Mouse (Mus musculus) right cerebral cortex, adult 2 months (tissue): ENCODE data around the gene Cd52.

Source experiments
- DNase-seq, 2 experiments: peaks; one replicate each; pipeline ENCODE4 v3.0.0; 2021 to 2022; ENCODE audit warnings: low spot score in 2 of 2

Cd52 gene

DNA sequence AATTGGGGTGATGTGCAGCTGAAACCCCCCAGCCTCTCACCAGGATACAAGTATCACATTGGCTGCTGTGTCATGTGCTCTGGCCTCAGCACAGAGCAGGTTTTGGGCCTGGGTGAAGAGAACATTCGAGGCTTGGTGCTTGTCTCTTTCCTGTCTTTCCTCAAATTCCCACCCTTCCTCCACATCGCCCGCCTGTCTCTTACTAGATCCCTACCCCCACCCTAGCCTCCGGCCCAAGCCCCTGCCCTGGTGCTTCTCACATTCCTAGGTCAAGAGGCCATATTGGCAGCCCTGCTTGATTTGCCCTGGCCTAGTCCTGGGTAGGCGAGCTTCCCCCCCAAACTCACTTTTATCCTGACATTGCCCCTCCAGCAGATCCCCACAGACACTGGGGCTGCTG, 24.2 kb upstream of the Cd52 start:
- no peak for DNase-seq

DNA sequence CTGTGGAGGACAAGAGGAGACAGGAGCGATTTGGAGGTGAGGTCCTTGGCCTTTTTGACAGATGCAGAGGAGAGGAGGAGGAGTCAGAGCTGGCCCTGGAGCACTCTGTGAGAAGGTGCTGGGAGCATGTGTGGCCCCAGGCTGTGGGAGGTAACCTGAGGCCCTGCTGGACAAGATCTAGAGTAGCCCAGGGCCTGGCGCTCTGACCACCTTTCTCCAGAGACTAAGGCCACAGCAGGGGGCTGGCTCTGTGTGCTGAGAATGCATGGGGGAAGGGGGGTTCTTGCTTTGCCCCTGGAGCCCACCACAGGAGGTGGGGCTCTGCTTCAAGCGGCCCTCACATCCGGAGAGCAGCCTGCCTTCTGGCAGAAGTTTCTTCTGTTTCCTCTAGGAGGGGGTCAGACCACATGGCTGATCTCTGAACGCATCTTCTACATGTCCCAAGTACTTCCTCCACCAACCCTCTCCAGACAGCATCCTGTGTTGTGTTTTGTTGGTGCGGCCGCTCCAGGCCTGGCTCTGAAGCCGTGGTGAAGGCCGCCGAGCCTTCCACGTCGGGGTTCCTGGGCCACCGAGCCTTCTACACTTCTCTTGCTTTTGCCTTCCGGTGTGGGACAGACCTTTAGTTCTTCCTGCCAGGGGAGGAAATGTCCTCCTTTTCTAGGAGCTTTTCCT, 23.4 kb upstream of the Cd52 start:
- DNase-seq, result no peak

DNA sequence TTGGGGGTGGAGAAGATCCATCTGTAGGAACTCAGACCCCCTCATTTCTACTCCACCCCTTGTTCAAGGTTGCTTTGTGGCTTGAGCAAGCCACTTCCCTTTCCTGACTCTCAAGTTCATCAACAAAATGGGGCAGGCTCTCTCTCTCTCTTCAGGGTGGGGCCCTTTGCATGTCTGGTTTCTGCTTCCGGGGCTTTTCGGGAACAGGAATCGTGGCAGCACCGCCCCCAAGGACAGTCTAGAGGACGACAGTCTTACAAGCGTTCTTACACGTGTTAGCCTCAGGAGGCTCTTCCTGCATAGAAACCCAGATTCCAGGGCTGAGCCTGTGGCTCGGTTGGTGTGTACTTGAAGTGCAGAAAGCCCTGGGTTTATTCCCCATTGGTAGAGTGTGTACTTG, 22.1 kb upstream of the Cd52 start:
- no peak for DNase-seq

DNA sequence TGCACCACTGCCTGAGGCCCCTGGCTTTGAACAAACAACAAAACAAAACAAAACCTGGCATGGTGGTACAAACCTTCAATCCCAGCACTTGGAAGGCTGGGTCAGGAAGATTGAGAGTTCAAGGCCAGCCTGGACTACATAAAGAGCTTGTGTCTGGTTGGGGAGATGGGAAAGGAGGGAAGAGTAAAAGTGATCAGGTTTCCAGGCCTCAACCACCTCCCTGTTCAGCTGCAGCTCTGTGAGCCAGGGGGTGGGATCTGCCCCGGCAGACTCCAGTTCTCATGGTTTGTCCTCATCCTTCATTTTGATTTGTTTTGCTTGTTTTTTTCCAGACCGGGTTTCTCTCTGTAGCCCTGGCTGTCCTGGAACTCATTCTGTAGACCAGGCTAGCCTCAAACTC, 21.6 kb upstream of the Cd52 start:
- no peak for DNase-seq

DNA sequence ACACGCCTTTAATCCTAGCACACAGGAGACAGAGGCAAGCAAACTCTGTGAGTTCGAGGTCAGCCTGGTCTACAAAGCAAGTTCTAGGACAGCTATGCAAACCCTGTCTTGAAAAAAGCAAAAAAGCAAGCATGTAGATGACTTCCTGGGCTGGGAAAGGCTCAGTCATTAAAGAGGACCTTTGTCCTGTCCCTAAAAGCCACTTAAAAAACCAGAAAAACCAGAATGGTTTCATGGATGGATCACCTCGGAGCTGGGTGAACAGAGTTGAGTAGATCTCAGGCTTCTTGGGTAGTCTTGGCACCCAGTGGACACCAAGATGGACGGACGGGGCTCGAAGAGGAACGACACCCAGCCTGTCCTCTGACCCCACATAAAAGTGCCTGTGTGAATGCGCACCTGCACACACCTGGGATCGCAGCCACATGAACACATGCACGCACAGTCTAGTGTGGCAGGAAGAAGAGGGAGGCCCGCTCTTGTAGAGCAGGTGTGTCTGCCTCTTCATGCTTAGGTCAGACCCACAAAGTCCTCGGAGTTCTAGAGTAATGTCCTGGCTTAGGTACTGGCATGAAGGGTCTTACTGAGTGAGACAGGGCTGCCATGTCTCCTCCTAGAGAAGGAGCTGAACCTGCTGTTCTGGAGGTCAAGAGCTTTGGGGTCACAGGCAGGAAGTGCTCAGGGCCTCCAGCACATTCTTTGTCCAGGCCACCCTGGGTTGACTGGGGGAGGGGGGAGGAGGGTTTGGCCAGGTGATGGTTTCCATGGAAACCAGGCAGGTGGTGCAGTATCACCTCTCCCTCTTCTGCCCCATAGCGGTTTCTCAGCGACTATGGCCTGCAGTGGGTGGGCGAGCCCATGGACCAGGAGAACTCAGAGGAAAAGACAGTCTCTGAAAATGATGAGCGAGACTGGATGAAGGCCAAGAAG, 20.6 kb upstream of the Cd52 start:
- no peak for DNase-seq

DNA sequence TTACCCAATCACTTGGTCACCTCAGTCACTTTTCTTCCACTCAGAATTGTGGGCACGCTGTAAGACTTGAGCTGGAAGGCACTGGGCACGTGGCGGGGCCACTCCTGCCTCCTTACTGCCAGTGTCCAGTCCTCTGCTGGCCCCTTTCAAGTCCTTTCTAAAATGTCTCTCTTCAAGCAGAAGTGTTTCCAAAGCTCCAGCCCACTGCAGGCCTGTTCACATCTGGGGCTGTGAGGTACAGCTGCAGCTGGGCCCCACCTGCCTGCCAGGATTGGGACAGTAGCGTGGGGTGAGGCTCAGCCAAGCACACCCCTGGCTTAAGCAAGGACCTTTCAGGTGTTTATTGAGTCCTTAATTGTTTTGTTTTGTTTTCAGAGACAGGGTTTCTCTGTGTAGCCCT, 19.2 kb upstream of the Cd52 start:
- no peak for DNase-seq

DNA sequence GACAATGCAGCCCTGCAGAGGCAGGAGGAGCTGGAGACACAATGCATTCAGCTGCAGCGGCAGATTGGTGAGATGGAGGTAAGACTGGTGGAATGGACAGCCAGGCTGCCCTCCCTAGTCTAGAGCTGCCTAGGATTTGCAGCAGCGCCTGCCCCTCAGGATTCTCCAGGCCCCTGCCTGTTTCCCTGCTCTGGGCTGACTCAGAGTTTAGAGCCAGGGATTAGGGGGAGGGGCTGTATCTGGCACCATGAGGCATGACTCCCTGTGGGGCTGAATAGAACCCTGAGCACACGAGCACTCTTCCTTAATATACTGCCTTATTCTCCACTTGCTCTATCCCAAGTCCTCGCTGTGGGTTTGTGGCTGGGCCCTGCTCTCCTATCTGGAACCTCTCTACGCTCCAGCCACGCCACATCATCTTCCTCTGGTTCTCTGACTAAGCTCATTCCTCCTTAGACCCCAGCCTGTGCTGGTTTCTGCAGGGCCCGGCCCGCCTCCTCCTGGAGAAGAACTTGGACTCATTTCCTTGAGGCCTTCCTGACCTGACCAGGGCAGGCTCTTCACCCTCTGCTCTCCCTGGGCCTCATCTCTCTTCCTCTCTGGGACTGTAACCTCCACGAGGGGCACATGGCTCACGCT, 18.6 kb upstream of the Cd52 start:
- DNase-seq, result no peak

DNA sequence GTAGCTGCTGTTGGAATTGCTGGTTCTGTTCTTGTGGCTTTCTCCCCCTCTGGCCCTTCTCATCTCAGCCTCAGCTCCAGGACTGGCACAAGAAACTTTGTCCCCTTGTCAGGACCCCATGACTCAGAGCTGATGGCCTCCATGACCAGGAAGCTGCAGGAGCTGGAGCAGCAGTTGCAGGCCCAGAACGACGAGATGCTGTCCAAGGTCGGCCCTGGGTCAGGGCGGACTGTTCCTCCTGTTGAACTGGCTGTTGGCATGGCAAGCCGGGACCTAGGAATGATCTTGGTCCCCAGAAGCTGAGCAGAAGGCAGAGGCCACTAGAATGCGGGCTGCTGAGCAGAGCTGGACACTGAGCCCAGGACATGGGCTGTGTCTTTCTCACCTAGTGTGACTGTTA, 17.5 kb upstream of the Cd52 start:
- DNase-seq, result no peak

DNA sequence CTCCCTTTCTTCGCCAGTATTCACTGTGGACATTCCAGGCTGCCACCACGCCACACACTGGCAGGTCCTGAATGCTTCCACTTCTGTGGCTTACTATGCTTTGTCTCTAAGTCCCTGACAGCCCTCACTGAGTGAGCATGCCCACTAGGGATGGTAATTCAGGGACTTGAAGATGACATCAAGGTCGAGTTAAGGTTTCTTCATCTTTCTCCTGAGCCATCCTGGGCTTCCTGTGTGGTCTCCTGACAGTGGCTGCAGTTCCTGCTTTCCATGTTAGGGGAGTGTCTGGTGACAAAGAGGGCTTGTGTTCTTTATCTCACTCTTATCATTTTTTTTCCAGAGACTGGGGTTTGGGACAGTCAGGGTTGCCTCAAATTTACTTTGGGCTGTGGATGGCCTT, 15.8 kb upstream of the Cd52 start:
- no peak for DNase-seq

DNA sequence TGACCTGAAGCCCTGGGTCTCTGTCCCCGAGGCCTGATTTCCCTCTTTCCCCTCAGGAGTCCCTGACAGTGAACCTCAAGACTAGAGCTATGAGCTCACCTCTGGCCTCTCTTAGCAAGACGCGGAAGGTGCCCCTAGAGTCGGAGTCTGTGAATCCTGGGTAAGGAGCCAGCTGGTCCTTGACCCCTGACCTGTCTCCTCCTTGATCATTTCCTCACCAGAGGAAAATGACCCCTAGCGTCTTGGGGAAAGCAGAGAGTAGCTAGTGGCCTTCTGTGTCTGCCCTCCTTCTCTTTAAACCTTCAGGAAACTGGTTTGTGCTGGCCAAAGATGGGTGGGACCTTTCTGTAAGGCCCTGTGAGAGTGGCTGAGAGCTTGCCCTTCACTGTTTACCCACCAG, 13.3 kb upstream of the Cd52 start:
- no peak for DNase-seq

DNA sequence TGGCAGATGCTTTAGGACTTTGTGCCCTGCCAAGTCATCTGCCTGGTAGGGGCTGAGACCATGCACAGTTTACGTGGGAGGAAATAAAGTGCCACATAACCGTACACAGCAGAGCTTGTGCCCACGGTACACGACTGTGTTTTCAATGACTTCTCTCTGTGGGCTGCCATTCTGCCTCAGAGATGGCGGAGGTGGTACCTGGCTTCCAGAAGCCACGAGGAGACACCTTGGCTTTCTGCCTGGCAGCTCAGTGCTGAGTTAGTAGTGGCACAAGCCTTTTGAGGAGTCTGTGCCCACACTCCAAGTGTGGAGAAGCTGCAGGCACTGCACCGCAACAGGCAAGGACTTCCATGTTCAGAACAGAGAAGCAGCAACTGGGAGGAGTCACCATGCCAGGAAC, 12.8 kb upstream of the Cd52 start:
- peak; percentile 70 to 74 for DNase-seq

DNA sequence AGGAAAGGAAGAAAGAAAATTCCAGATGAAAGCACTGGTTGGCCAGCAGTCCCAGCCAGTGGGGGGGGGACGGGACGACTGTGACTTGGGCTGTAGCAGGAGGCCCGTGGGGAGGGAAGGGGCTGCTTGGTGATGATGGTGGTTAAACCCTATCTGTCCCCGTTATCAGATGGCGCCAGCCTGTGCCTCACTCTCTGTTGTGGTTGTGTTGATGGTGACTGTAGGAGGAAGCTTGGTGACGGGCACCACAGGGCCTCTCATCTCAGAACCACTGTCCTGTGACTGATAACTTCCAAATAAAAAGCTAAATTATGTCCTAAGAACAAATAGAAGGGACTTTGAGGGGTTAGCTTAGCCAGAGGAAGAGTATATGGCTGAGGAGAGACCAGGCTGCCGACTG, 11.2 kb upstream of the Cd52 start:
- no peak for DNase-seq

DNA sequence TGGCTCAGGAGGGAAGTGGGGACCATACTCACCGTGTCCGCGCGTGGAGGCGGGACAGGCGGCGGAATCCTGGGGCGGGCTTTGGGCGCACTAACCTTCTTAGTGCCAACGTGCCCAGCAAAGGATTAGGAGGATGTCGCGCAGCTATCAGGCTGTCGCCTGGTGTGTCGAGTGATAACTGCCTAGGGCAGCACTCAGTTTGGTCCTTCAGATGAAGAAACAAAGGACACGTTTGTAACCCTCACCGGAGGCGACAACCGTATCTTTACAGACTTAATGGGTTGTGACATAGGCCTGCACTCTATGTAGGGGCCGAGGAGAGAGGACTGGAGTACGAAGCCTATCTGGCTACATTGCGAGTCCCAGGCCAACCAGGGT, 7.8 kb upstream of the Cd52 start:
- DNase-seq, result no peak

DNA sequence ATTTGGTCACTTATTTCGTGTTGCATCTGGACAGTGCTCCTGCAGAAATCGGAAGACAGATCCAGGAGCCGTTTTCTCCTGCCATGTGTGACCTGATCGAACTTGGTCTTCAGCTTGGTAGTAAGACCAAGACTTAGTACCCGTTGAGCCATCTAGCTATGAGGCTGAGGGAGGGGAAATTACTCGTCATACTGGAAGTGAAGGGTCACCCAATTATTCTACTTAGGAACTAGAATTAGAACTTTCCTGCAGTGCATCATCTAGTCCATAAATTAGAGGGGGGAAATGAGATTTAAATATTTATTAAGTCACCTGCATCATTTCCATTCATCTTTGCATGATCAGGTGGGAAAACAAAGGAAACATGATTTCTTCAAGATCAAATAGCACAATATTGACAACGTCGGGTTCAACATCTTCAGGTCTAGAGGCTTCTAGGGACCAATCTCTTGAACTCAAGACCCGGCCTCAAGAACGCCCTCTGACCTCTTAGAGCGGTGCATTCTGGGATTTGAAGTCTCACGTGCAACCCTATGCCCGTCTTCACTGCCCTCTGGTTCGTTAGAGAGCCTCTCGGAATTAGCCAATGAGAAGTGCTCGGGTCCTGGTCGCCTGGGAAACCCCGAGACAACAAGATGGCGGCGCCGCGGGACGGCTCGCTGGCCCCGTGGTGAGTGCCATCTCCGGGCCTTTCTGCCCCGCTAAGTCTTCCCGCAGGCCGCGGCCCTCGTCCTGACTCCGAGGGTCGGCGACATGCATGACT, 7.3 kb upstream of the Cd52 start, which contains the start of gene Ubxn11:
TSS of gene Ubxn11 (plus strand) at position 592 of the 763 bp plus-strand sequence.
- DNase-seq, result peak; percentile 93 to 94

DNA sequence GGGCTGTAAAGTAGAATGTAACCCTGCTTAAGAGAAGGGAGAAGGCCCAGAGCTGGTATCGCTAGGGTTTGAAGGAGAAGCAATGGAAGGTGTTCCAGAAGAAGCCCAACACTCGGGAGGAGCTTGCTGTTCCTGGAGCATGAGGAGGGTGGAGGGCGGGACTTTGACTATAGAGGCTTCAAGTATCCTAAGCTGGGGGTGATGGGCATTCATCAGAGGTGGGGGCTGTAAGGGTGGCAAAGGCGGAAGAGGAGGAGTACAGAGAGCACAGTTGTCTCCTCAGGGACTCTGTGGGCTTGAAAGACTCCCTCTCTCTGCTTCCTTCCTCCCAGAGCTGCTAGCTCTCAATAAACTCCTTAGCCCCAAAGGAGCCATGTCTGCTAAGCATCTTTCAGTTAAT, 5.4 kb upstream of the Cd52 start:
- DNase-seq, result no peak

DNA sequence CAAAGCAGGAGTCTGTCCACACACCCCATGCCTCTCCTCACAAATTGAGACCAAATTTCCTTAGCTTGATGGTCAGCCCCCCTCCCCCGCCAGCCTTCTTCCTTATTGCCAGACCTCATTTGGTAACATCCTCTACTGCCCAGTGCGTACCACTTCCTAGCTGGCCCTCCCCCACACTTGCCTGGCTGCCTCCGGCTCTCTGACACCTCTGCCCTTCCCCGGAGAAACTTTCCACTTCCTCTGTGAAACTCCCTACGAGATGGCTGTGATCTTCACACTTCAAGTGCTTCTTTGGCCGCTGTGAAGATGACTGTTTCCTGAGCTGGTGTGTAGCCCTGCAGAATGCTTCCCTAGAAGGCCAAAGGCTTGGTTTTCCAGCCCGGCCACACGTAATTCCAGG, 3.7 kb upstream of the Cd52 start:
- no peak for DNase-seq

DNA sequence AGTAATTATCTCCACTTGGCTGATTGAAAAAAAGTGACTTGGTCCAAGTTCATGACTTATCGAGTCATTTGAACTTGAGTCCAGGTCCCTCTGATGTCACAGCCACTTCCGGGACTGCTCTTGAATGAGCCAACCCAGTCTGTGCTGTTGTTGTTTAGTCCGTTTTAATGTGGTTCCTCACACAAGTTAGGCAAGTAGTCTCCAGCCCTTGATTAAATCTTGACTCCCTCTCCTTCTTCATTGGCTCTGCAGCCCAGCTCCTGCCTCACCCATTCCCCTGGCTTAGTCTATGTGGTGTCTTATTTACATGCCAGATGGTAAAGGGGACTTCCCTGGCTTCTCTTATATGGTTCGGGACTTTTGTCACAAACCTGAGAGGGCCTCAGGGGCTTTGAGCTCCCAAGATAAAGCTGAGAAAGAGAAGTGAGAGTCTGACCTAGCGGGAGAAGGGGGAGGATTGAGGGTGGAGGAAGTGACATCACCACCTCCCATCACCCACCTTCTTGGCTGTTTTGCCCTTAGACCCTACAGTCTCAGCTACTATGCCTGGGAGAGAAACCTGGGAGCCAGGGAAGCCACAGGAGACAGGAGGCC, 2.2 kb upstream of the Cd52 start:
- no peak for DNase-seq

DNA sequence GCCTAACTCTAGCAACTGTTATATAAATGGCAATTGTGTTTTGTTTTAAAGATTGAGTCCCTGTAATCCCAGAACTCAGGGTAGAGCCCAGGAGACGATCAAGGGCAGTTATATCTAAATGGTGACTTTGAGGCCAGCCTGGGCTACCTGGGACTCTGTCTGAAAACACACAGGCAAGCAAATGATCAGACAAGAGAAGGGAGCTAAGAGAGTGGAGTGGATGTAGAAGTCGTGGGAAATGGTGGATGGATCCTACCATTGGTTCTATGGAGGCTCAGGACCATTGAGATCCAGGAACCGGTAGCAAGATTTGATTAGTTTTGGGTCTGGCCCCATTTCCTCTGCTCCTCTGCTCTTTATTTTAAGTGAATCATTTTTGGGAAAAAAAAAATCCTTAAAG, 1.2 kb upstream of the Cd52 start:
- DNase-seq, result no peak

DNA sequence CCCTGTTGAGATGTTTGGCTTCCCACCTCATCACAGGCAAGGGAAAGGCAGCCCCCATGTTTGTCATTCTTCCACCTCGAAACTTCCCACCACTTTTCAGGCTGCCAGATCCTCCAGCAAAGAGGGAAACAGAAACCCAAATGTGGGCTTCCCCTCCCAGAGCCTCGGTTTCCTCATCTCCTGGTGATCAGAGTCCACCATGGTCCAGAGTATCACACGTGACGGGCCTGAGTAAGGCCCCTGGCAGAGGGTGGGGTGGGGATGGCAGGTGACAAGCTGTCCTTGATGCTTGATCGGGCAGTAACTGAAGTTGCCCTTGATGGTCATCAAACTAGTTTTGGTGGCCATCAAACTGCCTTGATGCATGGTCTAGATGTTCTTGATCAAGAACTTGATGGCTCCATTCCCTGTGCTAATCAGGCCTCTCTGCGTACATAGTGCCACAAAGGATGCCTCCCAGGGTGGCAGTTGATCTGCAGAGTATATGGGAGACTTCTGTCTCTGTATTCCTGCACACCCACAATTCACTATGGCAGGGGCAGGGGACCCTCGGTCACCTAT, 798 bp downstream of the Cd52 start:
- no peak for DNase-seq

DNA sequence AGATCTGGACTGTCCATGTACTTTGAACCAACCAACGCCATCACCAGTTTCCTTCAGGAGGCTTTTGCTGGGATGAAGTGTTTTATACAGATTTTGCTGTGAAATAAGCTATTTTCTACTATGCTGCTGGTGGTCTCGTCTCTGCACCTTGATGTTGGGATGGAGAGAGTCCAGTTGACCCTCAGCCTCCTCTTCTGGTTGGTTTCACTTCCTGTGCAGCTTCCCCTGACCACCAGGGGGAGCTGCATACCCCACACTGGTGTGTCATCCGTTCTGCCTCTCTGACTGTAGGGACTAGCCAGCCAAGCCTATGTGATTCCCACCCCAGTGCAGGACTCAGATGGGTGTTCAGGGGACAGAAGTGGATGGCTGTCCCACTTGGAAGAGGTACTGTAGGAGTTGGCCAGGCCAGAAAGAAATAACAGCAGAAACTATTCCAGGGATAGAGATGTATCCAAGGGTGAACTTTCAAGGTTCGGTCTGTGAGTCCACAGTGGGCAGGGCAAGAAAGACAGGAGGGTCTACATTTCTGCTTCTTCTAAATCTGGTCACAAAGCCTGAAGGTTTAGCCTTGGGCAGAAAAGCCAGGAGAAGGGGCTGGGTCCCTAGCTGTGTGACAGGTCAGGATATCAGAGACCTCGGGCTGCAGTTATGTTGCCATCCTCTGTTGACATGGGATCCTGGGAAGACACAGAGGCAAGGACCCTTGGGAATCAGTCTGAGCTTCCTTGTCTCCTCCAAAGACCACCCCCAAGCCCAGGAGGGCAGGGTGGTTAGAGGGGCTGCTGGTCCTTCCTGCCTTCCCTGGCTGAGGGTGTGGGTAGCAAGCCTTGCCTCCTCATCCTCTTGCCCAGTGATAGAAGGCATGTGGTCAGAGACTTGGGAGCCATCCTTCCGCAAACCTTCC, 2.2 kb downstream of the Cd52 start:
- DNase-seq, result peak in 1 of 2 experiments; percentile 37
